Mouse (Mus musculus): ENCODE results near the gene Foxo1. TPM values are rescaled to one million over a fixed set of nuclear protein-coding genes. Genes with fewer than 3 reads are reported as not detected.

The Foxo1 gene
- total RNA-seq, 4 experiments from 2014 or later, result 9.4 to 11.7 (median 10.8) TPM

DNA sequence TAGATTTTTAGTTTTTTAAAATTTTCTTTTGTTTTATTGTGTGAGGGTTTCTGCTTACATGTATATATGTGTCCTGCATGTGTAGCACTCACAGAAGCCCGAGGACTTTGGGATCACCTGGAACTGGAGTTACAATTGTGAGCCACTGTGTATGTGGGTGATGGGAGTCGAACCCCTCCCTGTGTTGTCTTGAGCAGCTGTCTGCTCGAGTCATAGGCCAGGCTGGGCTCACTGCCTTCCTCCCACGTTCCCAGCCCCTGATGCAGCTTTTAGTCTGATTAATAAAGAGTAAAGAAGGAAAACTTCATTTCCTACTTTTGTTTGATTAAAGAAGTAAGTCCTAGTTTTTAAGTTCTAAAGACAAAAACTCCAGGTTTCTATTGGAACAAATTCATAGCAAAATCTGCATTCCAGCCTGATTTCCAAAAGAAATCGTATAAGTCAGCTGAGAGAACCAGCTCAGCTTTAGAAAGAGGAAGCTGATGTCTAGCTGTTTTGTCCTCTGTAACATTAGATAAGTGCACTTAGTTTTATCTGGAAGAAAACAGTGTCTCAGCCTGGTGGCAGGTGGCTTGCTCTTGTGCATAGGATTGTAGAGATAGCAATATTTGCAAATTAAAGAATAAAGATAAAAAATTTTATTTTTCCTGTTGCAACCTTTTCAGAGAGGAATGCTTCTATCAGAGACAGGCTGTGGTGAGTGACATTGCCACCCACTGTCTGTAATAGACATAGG, 40.6 kb downstream of the Foxo1 start:
- no peak for DNase-seq (ENCODE audit: low spot score)

DNA sequence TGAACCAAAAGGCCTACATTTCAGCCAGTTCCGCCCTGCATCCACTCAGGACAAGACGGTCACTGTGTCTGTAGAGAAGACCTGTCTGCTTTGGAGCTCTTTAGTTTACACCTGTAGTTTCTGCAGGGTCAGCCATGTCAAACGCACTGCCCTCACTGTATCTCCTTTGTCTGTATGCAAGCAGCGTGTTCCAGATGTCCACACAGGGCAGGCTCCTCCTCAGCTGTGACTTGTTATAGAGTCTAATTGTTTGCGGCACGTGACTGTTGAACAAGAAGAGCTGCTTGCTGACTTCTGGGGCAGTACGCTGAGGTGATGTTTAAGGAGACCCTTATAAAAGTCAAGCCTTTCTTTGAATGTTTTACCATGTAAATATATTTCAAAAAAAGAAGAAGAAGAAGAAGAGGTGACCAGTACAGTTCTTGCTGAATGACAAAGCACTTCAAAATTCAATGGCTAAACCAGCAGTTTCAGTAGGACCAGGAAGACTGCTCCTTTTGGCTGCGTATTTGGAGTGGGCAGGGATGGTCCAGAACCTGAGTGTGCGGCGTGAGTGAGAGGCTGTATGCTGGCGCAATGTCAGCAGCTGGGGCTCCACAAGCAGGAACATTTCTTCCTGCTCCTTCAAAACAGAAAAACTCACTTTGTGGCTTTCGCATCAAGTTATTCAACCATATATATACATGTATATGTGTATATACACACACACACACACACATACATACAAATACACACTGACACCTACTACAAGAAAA, 52.6 kb downstream of the Foxo1 start:
- DNase-seq (ENCODE audit: low spot score), result no peak

DNA sequence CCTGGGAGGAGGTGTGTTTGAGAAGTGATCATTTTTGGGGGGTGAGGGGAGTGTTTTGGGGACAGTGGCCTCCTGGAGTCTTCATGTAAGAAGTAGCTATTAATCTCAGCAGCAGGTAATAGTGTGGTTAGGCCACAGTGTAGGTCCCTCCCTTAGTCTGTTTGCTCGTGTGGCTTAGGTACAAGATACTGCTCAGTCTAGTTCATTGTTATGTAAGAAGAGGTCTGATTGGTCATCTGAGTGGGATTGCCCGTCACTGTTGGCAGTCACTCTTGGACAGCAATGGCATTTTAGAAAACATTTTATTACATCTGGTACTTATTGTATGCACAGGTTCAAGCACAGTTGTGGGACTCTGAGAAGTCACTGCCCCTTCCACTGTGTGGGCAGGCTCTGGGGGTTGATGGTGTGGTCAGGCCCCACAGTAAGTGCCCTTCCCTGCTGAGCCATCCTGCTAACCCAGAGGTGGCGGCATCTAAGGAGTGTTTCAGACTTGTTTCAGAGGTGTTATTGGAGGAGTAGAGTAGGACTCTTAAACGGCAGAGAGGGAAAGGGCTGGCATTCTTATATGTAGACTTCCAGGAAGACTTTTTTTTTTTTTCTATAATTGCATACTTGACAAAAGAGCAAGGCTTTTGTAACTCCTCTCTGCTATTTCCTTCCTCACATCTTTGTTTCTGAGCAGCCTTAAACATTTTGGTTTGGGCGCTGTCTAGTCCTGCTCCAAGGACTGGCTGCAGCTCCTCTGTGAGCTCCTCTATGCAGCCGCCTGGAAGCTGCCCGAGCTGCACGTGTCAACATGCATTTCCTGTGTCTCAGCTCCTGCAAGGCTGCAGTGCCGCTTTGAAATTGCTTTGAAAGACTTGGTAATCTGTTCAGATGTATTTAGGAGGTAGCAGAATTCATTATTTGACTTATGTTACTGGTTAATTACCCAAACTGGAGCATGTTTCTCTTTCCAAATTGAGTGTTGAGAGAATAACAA, 54.6 kb downstream of the Foxo1 start:
- DNase-seq (ENCODE audit: low spot score), result no peak

DNA sequence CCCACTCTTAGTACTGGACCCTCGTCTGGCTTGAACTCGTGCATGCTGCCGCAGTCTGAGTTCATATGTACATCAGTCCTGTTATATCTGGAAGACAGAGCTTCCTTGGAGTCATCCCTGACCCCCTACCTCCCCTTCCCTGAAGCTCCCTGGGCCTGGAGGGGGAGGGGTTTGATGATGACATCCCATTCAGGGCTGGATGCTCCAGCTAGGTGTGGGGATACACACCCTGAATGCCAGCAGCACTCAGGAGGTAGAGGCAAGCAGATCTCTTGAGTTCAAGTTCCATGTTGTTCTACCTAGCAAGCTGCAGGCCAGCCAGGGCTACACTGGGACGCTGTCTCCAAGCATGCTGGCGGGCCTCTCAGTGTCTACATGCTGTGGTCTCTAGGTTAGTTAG, 56.9 kb downstream of the Foxo1 start:
- no peak for DNase-seq (ENCODE audit: low spot score)

DNA sequence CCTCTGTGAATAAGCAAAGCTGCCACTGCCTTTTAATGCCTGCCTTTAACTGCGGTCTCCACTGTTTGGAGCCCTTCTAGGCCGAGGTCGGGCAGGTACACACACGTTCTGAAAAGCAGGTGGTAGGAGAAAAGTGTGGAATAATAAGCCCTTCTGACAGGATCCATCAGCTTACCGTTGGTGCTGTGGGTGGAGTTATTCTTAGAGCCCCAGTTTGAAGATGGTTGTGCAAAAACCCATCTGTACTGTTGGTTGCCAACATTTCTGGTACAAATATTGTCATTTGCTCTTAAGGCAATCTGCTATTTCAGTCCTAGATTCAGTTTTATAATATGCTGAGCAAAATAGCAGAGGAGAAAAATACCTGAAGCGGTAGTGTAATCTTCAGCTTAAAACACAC, 58.6 kb downstream of the Foxo1 start:
- DNase-seq (ENCODE audit: low spot score), result no peak

DNA sequence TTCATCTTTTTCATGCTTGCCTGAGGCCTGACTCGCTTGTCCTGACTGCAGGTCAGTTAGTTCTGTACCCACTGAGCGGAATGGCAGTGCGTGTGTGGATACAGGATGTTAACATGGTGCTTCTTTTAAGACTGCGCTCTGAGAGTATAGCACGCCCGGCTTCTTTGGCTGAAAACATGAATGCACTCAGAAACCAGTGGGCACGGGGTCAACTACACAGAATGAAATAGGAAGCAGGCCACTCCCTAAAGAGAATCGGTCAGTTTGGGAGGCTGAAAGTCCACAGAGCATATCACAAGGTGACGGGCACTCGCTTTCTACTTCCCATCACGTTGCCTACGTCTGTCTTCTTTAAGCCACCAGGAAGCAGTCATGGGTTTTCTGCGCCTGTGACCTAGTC, 59.0 kb downstream of the Foxo1 start:
- no peak for DNase-seq (ENCODE audit: low spot score)

DNA sequence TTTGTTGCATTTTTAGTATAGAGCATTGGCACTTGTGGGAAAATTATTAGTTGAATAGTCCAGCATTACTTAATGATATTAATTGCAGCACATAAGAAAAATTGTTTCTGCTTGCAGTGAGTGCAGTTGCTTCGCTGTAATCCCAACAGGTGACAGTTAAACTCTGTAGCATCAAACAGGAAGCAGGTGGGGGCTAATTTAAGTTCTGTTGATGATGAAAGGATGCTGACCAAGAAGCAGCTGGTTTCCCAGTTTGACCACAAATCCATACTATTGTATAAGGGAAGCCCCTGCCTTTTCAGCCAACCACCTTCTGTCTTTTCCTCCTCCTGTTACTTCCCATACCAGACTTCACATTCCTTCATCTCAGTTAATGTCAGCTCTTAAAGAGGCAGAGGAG, 63.6 kb downstream of the Foxo1 start:
- no peak for DNase-seq (ENCODE audit: low spot score)

DNA sequence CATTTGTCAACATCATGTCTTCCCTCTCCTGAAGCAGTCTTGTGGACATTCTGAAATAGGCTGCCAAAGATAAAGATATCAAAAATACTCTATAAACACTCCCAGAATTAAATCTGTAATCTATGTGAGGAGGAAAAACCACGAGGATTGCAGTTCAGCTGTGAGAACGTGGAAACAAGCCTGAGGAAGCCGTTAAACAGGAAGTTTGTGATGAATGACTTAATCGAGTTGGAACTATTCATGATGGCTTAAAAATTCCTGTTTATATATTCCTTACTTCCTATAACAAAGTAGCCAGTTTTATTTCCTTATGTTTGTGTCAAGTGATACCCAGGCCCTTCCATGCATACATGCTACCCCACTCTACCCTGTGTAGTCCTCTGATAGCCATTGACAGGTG, 70.6 kb downstream of the Foxo1 start:
- no peak for DNase-seq (ENCODE audit: low spot score)

DNA sequence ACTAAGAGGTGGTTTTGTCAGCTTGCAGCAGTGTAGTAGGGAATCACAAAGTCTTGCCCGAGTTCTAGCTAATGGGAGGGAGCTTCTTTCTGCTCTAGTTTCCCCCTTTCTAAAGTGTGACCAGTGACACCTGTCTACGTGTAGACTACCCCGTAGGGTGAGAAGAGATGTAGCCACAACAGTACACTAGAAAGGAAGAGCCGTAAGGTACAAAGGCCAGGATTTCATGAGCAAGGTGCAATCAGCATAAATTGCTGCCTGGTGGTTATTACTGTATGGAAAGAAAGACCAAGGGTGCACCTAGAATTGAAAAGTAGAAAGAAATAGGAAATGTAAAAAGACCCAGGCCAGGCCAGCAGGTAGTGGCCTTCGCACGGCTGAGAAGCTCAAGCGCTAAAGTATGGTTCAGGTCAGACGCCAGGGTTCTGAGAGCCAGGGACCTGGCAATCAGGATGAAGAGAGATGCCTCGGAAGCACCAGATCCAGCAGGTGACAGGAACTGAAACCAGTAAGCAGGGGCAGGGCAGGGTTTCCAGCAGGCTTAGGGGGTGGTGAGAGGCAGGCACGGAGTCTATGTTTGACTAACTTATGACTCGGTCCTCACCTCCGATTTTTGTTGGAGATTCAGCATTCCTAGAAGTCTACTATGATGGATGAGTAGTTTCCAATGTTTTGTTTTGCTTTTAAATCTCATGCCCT, 72.3 kb downstream of the Foxo1 start:
- DNase-seq (ENCODE audit: low spot score), result no peak

DNA sequence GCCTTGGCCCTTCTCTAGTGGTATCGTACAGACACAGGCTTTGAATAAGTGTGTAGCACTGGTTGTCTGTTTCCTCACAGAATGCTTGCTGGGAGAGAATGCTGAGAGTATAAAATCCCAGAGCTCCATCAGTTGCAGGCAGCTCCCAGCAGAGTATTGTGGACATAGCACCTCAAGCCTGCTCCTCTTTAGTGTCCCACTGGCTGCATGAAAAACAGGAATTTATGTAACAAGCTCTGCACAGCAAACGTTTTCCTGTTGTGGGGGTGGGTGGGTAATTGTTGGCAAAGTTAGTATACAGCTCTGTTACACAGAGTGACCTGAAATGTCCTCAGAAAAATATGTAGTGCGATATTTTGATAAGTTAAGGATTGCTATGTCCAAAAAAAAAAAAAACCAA, 74.1 kb downstream of the Foxo1 start:
- DNase-seq (ENCODE audit: low spot score), result no peak

DNA sequence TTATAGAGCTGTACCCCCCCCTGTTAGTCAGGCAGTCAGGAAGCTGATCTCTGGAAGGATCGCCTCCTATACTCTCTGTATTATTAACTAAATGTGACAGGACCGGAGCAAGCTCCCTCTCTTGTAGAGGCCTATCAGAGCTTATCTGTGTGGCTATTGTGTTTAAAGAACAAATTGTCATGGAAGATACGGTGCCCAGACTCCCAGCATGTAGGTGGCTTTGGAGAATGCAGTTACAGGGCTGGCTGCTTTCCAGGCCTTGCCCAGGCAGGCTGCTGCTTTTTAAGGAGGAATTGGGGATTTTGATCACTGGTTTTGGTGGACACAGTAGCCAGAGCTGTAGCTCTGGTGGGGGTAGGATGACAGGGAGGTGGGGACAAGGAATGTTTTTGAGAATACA, 74.7 kb downstream of the Foxo1 start:
- DNase-seq (ENCODE audit: low spot score), result no peak

DNA sequence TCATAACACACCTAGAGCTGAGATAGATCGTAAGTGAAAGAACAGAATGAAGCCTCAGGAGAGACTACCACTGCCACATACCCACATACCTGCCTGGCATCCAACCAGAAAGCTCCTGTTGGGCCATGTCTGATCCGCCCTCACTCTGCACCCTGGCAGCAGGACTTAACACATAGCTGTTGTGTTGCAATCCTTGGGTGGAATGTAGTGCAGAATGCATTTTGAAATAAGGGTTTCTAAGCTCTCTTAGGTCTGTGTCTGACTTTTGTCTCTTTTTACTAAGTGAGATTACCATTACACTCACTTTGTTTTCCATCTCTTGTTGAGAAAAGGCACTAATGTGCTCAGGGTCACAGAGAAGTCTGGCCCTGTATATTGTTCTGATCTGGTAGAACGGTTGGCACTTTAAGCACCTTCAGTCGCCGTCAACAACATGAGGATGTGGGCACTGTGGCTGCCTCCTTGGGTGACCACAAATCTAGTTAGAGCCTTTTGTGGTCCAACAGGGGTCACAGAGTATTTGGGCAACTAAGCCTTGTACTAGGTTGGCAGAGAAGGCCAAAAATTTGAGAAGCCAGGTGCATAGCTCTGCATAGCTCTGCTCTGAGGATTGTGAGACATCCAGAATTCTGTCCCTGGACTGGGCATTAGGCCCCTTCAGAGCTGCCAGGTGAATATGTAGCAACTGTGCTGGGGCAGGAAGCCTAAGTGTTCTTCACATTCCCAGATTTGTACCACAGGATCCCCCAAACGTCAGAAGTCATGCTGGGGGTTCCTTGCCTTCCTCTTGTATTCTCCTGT, 75.3 kb downstream of the Foxo1 start:
- DNase-seq (ENCODE audit: low spot score), result no peak

DNA sequence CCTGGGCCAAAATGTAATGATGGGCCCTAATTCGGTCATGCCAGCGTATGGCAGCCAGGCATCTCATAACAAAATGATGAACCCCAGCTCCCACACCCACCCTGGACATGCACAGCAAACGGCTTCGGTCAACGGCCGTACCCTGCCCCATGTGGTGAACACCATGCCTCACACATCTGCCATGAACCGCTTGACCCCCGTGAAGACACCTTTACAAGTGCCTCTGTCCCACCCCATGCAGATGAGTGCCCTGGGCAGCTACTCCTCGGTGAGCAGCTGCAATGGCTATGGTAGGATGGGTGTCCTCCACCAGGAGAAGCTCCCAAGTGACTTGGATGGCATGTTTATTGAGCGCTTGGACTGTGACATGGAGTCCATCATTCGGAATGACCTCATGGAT, 77.7 kb downstream of the Foxo1 start:
- no peak for DNase-seq (ENCODE audit: low spot score)

DNA sequence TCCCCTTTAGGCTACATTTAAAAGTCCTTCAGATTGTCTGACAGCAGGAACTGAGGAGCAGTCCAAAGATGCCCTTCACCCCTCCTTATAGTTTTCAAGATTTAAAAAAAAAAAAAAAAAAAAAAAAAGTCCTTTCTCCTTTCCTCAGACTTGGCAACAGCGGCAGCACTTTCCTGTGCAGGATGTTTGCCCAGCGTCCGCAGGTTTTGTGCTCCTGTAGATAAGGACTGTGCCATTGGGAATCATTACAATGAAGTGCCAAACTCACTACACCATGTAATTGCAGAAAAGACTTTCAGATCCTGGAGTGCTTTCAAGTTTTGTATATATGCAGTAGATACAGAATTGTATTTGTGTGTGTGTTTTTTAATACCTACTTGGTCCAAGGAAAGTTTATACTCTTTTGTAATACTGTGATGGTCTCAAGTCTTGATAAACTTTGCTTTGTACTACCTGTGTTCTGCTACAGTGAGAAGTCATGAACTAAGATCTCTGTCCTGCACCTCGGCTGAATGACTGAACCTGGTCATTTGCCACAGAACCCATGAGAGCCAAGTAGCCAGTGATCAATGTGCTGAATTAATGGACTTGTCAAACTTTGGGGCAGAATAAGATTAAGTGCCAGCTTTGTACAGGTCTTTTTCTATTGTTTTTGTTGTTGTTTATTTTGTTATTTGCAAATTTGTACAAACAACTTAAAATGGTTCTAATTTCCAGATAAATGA, 79.0 kb downstream of the Foxo1 start:
- DNase-seq (ENCODE audit: low spot score), result no peak

DNA sequence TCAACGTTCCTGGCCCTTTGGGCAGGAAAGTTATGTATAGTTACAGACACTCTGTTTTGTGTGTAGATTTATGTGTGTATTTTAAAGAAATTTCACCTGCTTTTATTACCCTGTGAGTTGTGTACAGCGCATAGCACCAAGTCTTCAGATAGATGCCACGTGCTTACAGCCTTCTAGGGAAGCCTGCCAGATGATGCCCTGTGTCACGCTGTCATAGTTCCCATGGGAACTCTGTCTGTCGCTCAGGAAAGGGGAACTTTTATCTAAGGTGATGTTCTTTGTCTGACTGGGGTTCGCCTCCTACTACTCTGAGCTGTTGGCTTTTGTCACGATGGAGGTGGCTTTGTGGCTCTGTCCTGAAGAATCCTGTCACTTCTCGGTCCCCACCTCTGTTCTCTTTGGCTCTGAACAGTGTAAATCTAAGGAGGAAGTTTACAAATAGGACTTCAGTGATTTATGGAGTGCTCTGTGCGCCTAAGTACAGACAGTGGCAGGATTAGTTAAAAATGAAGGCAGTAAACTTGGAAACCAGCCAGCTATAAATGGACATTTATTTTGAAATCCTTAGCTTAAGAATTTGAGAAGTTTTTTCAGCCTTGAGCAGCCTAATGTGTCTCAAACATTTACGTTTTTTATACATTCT, 80.0 kb downstream of the Foxo1 start:
- no peak for DNase-seq (ENCODE audit: low spot score)

DNA sequence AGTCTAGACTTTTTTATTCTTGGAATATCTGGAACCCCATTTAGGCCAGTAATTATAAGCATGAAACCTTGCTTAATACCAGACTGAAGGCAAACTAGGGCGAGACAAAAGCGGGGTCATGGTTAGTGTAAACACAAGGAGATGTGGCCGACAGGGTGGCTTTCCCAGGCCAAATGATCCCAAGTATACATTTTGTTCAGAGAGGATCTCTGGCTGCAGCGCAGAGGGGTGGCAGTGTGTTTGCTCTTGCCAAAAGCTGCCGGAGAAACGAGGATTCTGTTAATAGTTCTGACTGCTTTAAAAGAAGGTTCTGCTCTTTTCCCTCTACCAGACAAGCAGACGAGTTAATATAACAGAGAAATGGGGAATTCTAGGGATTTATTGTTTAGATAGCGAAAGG, 82.5 kb downstream of the Foxo1 start:
- no peak for DNase-seq (ENCODE audit: low spot score)

DNA sequence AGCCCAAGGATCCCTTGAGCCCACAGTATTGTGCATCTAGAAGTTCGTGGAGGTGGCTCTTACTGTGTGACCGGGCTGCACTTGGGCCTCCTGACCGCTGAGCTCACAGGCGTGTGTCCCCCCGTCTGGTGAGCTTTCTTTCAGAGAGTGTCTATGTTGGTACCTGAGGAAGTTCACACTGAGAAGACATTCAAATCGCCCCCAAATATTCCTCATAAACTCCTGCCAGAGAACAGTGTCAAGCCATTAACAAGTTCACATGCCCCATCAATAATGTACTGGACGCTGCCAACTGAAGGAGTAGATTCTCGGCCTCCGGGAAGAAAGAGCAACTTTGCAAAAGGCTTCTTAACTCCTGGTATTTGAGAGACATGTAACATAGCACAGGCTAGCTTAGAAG, 83.8 kb downstream of the Foxo1 start:
- DNase-seq (ENCODE audit: low spot score), result no peak

DNA sequence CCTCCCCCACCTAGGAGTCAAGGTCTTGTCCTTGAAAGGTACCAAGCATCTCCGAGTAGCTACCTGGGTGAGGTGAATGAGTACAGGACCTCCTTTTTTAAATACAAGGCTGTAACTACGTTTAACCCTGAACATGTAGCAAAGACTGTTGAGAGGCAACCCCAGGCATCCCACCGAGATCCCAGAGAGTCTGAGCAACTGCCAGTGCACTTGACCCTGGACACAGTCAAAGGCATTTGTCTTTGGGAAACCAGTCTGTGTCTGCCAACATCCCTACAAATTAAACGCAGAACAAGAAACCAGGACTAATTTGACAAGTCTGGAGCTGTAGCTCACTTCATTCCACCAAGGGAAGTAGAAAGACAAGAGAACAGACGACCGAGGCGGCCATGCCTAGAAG, 86.1 kb downstream of the Foxo1 start:
- no peak for DNase-seq (ENCODE audit: low spot score)

DNA sequence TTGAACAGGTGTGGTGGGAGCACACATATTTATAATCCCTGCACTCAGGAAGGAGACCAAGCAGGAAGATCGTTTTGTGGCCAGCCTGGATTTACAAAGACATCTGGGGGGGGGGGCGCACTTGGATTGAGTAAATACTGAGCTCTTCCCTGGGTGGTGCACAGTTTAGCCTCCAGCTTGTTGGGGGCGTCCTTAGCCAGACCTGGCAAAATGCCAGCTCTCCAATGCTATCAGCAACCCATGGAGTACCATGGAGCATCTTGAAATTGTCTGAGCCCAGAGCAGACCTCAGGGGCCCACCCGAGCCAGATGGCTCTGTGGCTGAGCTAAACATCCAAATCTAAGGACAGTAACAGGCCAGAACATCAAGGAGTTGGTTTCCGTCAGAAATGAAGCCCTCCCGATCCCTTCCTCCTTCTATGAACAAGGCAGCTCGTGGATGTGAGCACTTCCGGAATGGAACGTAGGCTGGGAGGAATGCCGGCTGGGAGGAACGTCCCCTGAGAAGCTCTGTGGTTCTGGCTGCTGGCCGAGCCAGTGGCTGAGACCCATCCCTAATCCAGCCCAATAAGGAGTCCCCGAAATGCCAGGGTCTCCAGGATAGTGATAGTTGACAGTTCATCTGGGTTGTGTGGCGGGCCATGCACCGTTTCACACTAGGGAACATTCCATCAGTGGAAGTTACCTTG, 89.3 kb downstream of the Foxo1 start:
- no peak for DNase-seq (ENCODE audit: low spot score)
